Mouse (Mus musculus): Measurements from ENCODE around the gene Ctbs.
A peak's percentile ranks its signal among the peaks of the same experiment; 100 is the strongest.

Ctbs gene

GRCm38 (mm10) chr3:146498989-146499388 is 49.4 kb downstream of the Ctbs start:
- no peak for DNase-seq (ENCODE audit: low spot score in 2 of 2)

- peak; percentile 44 to 48 for DNase-seq (ENCODE audit: low spot score in 2 of 2)
These were observed 49.9 kb downstream of the Ctbs start, which contains the start of the genes Spata1 and Gng5 for GRCm38 (mm10) chr3:146499431-146500002. TSS of gene Spata1 (minus strand) at chr3:146499753. TSS of gene Gng5 (plus strand) at chr3:146499807.

- DNase-seq (ENCODE audit: low spot score in 2 of 2) = peak in 1 of 2 experiments; percentile 22
These were observed 50.6 kb downstream of the Ctbs start for GRCm38 (mm10) chr3:146500003-146500809.

GRCm38 (mm10) chr3:146500810-146501201 is 51.2 kb downstream of the Ctbs start:
- no peak for DNase-seq (ENCODE audit: low spot score in 2 of 2)

GRCm38 (mm10) chr3:146501601-146502123 is 52.1 kb downstream of the Ctbs start:
- no peak for DNase-seq (ENCODE audit: low spot score in 2 of 2)

- no peak for DNase-seq (ENCODE audit: low spot score in 2 of 2)
These were observed 57.1 kb downstream of the Ctbs start for GRCm38 (mm10) chr3:146506711-146507110.
